Mouse (Mus musculus) spleen, adult 2 months (tissue): ENCODE measurements around the gene Gosr2. TPM values are rescaled to one million over a fixed set of nuclear protein-coding genes. Genes with fewer than 3 reads are reported as not detected.

Experiments
- DNase-seq, 2 experiments: peaks; one replicate each; pipeline versions ENCODE4 v3.0.0 to v3.0.0-alpha.2; 2012 to 2021; ENCODE audit warnings: low spot score in 2 of 2, low read depth in 1 of 2
- H3K27ac ChIP-seq: fragments of 200-500 bp; 2 replicates; pipeline ENCODE4 v1.5.1; 2012; ENCODE audit warnings: low read length, inconsistent platforms; ENCODE audit not compliant: insufficient read depth
- H3K27me3 ChIP-seq: fragments of 200-500 bp; 2 replicates; pipeline ENCODE4 v1.6.1; 2012; ENCODE audit warnings: mild to moderate bottlenecking, moderate library complexity, low read length, inconsistent platforms; ENCODE audit not compliant: control insufficient read depth, insufficient read depth
- H3K36me3 ChIP-seq: fragments of 200-500 bp; 2 replicates; pipeline ENCODE4 v1.6.1; 2012; ENCODE audit warnings: mild to moderate bottlenecking, low read length, inconsistent platforms; ENCODE audit not compliant: control insufficient read depth, insufficient read depth
- H3K4me1 ChIP-seq: fragments of 200-500 bp; 2 replicates; pipeline ENCODE4 v1.6.1; 2011; ENCODE audit warnings: inconsistent platforms; ENCODE audit not compliant: control insufficient read depth, insufficient read depth, insufficient read length
- H3K4me3 ChIP-seq: fragments of 200-500 bp; 2 replicates; pipeline ENCODE4 v1.5.1; 2011; ENCODE audit warnings: mild to moderate bottlenecking, inconsistent platforms; ENCODE audit not compliant: insufficient read depth, insufficient read length; ENCODE audit errors: extremely low read depth
- CTCF ChIP-seq: fragments of 200-500 bp; IDR thresholded peaks from 2 replicates; pipeline ENCODE4 v1.5.1; 2011; ENCODE audit warnings: mild to moderate bottlenecking, inconsistent platforms; ENCODE audit not compliant: insufficient read depth, insufficient read length, insufficient replicate concordance; ENCODE audit errors: extremely low read depth
- POLR2A ChIP-seq: fragments of 200-500 bp; IDR thresholded peaks from 2 replicates; pipeline ENCODE4 v1.6.1; 2011; ENCODE audit warnings: low read depth, low read length, inconsistent platforms
- whole genome bisulfite sequencing: fragments of 180-500 bp; shearing (Covaris S2); methylation state at CpG from one replicate; pipeline ENCODE4 v1.1.7; 2018; 5-methylcytosine and 5-hydroxymethylcytosine counted together
- polyA plus RNA-seq: library from polyadenylated mRNA; depleted of rRNA; stranded (reverse); fragments of >200 nt; gene quantifications from 2 replicates; pipeline ENCODE4 v1.2.3, GENCODE M21; 2012

Gene Gosr2
- polyA plus RNA-seq, 1 experiment: 58.5 TPM

DNA sequence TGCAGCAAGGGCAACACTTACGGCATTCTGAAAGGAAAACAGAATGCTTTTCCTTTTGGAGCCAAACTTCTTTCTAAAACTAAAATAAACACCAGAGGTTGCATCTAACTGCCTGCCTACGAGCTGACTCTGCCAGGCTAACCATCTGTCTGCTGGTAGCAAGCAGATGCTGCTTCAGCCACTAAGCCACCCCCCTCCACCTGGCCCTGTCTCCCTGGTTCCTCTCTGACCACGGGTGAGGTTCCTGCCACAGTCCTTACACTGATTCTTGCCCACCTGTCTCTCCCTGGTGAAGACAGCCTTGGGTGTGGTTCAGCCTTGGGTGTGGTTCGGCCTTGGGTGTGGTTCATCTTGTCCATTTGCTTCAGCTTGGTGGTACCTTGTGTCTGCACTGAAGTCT lies 35.8 kb downstream of the Gosr2 start:
- H3K4me1 ChIP-seq: no peaks in the 10 kb centered on the region
- no peak for DNase-seq
- WGBS: 55% methylated on average over 4 of the region's 4 CpGs
- H3K27me3 ChIP-seq: no peaks in the 10 kb centered on the region
- H3K36me3 ChIP-seq: no peaks in the 10 kb centered on the region
- no peak overlapping the region for H3K27ac ChIP-seq
- TF ChIP-seq POLR2A (no peak), CTCF (no peak)
- no peak overlapping the region for H3K4me3 ChIP-seq

GRCm38 (mm10) chr11:103658189-103658588 lies 39.5 kb downstream of the Gosr2 start:
- no peaks in the 10 kb centered on the region; the same call in 1 of the 2 replicates for H3K27me3 ChIP-seq
- H3K4me1 ChIP-seq: no peaks in the 10 kb centered on the region
- no peak for DNase-seq
- no peak overlapping the region for H3K27ac ChIP-seq
- no peak for TF ChIP-seq CTCF
- no peak for TF ChIP-seq POLR2A
- H3K36me3 ChIP-seq: no peaks in the 10 kb centered on the region
- 86% methylated on average over 7 of the region's 7 CpGs for WGBS
- H3K4me3 ChIP-seq: no peak overlapping the region

GRCm38 (mm10) chr11:103656520-103656919 lies 41.2 kb downstream of the Gosr2 start:
- peaks cover 2% of the 10 kb centered on the region; the same call in 1 of the 2 replicates for H3K27me3 ChIP-seq
- H3K4me3 ChIP-seq: no peak overlapping the region
- TF ChIP-seq POLR2A (no peak), CTCF (no peak)
- no peaks in the 10 kb centered on the region for H3K4me1 ChIP-seq
- no peak for DNase-seq
- 23% methylated on average over 3 of the region's 3 CpGs for WGBS
- H3K27ac ChIP-seq: no peak overlapping the region
- no peaks in the 10 kb centered on the region for H3K36me3 ChIP-seq

GRCm38 (mm10) chr11:103653359-103653965 lies 44.2 kb downstream of the Gosr2 start:
- no peak for DNase-seq
- H3K27me3 ChIP-seq: peaks cover 12% of the 10 kb centered on the region
- WGBS: 70% methylated on average over 10 of the region's 10 CpGs

GRCm38 (mm10) chr11:103651426-103651825 lies 46.3 kb downstream of the Gosr2 start:
- TF ChIP-seq POLR2A (no peak), CTCF (no peak)
- H3K4me1 ChIP-seq: peaks cover 7% of the 10 kb centered on the region; the same call in 1 of the 2 replicates
- 81% methylated on average over 6 of the region's 6 CpGs for WGBS
- H3K36me3 ChIP-seq: no peaks in the 10 kb centered on the region
- DNase-seq: no peak
- H3K27ac ChIP-seq: no peak overlapping the region
- H3K4me3 ChIP-seq: no peak overlapping the region
- peaks cover 12% of the 10 kb centered on the region for H3K27me3 ChIP-seq

More at GRCm38 (mm10) chr11:103653359-103653965, 44.2 kb downstream of the Gosr2 start:
- H3K4me1 ChIP-seq: peaks cover 7% of the 10 kb centered on the region; the same call in 1 of the 2 replicates
- H3K27ac ChIP-seq: no peak overlapping the region
- H3K4me3 ChIP-seq: no peak overlapping the region
- no peak for TF ChIP-seq CTCF
- no peak for TF ChIP-seq POLR2A
- no peaks in the 10 kb centered on the region for H3K36me3 ChIP-seq

DNA sequence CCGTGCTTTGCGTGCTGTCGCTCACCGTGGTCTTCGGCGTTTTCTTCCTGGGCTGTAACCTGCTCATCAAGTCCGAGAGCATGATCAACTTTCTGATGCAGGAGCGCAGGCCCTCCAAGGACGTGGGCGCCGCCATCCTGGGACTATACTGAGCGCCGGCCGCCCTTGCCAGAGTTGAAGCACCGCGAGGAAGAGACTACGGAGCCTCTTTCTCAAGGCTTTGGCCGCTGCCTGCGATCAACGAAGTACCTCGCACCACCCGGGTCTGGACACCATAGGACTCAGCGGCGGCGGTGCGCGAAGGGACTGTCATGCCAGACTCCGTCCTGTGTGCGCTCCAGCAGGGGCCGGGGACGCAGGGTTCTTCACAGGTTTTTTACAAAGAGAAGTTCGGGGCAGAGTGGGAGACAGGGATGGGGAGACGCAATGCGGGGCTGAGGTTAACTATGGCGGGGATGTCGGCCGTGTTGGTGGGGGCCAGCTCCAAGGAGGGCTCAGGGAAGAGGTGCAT lies 47.7 kb downstream of the Gosr2 start:
- Histone ChIP-seq H3K36me3 (no peaks in the 10 kb centered on the region), H3K4me1 (peaks cover 7% of the 10 kb centered on the region; the same call in 1 of the 2 replicates), H3K27ac (no peak overlapping the region), H3K27me3 (peaks cover 12% of the 10 kb centered on the region), H3K4me3 (no peak overlapping the region; the same call in 1 of the 2 replicates)
- TF ChIP-seq CTCF: no peak
- no peak for TF ChIP-seq POLR2A
- WGBS: 5% methylated on average over 37 of the region's 37 CpGs
- DNase-seq: no peak
